Mouse (Mus musculus) small intestine, adult 2 months (tissue): ENCODE measurements at regions not wholly inside any gene's neighbourhood (a gene's known extent, or its start where the extent isn't known, plus 50 kb on each side); places are given as distances from the start of the nearest gene placed in this dataset.

Experiments used
- CTCF ChIP-seq: fragments of 200-500 bp; IDR thresholded peaks from 2 replicates; pipeline ENCODE4 v1.5.1; 2012; ENCODE audit warnings: low read depth, mild to moderate bottlenecking, control low read depth, inconsistent platforms, low read length, moderate library complexity, mixed read lengths; ENCODE audit not compliant: insufficient replicate concordance, insufficient read length; ENCODE audit errors: extremely low read depth
- POLR2A ChIP-seq: fragments of 200-500 bp; IDR thresholded peaks from 2 replicates; pipeline ENCODE4 v1.6.1; 2012; ENCODE audit warnings: low read depth, mild to moderate bottlenecking, control low read depth, inconsistent platforms, low read length, moderate library complexity

DNA sequence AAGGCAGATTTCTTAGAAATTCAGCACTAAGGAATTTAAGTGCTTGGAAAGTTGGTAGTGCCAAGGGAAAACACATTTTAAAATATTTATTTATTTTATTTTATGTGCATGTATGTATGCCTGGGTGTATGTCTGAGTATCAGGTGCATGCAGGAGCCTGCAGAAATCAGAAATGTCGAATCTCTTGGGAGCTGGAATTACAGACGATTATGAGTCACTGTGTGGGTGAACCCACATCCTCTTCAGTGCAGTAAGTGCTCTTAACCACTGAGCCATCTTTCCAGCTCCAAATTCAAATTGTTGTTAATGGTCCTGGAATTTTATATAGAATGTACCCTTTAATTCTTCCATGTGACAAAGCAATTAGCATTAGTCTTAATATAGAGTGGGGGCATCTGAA is 1930.5 kb upstream of the Lrrc6 start:
- TF ChIP-seq POLR2A (no peak), CTCF (no peak)
